Mouse (Mus musculus) embryo, embryonic 9.5 days (tissue): ENCODE results near the gene Helz.

ENCODE experiments used
- DNase-seq: peaks from one replicate; pipeline ENCODE4 v3.0.0-alpha.2; 2017; ENCODE audit errors: extremely low spot score

Helz gene

DNA sequence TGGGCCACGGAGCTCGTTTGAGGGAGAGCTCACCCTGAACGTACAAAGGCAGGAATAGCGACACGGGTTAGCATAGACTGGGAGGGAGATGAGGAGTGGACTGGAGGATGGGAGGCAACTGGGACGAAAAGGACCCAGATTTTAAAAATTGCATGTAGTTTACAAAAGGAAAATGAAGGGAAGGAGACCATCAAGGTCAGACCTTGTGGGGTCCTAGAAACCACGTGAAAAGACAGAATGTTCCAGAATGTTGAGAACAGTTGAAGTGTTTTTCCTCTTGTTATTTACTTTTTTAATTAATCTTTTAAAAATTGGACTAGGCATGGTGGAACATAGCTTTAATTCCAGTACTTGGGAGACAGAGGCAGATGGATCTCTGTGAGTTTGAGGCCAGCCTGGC lies 173.3 kb downstream of the Helz start:
- DNase-seq = no peak

DNA sequence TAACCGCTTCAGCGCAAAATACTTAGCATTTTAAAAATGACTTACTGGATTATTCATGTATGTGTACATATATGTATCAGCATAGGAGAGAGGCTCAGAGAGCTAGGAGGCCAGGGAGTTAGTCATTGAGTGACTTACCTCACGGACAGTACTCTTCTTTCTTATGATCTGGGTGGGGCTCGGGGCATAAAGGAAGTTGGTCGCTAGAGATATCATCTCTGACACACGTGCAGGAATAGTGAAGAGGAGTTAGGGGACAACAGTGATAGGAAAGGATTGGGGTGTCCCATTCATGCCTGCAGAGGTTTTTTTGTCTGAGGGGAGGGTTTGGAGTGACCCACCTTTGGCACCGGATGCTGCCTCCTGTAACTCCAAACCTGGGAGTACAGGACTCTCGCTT lies 176.9 kb downstream of the Helz start:
- DNase-seq = no peak

DNA sequence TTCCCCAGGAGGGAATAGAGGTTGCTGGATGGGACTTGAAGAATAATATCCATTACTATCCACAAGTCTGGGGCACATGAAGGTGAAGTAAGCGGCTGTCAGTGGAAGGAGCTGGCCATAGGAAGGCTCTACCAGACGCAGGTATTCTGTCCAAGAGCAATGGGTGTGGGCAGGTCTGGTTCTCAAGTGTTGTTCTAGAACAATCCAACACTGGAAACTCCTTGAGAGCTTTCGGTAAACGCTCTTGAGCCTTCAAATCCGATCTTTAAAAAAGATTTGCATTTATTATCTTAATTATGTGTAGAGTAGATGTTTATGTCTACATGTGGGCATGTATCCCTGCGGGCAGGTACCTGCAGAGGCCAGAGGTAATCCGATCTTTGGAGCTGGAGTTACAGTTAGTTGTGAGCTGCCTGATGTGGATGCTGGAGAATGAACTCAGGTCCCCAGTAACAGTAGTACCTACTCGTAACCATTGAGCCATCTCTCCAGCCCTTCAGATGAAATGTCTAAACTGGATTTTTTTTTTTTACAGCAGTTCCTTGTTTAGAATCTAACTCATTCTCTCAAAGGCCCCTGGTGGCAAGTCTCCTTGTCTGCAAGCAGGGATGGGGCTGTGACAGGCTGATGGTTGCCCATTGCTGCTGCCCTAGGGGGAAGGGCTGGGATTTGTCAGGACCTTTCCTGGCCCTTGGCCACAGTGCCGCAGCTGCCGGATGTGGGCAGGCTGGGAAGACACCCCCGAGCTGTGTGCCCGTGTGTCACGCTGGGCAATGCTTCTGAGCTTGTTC lies 180.5 kb downstream of the Helz start:
- no peak for DNase-seq

DNA sequence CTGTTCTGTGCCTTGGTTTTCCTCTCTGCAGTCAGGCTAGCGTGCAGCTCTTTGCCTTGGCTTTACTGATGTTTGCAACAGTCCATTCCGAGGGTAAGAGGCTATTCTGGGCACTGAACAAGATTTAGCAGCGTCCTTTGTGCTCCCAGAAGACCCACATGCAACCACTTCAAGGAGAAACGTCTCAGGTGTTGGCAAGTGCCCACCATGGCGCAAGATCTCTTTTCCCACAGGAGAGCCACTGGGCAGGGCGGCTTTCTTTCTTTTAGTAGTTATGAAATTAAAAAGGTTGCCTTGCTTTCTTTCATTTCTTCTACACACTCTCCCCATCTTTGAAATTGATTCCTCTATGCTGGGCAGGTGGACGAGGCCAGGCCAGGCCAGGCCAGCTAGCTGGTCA lies 181.4 kb downstream of the Helz start:
- DNase-seq = no peak

DNA sequence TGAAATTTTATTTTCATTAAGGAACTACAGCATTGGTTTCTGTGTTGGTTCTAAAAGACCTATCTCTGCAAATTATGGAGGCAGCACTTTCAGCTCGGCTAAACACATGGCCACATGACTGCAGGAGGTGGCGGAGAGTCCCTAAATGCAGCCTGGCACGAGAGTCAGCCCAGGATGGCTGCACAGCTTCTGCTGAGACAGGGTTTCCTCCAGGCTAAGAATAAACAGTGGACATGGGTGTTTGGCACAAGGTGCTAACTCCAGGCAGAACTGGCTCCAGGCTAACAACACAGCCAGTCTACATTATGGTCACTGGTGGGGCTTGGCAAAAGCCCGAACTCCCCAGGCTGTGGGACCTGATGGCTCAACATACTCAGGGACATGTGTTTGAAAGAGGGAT lies 183.2 kb downstream of the Helz start:
- DNase-seq = no peak

DNA sequence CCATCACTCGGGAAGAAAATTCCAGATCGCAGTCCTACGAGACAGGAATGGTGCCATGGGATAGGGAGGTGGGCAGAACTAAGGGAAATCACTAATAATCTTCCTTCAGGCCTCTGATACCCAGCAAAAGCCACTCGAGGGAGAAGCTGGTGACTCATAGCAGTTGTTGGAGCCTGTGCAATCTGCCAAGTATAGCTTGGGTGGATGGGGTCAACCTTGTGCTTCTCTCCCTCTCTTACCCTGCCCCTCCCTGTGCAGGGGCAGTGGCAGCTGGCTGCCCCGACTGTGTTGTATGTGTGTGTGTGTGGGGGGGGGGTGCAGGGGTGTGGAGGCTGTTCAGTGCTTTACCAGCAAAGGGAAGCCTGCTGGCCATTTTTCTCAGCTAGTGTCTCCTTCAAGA lies 183.8 kb downstream of the Helz start:
- DNase-seq = no peak

DNA sequence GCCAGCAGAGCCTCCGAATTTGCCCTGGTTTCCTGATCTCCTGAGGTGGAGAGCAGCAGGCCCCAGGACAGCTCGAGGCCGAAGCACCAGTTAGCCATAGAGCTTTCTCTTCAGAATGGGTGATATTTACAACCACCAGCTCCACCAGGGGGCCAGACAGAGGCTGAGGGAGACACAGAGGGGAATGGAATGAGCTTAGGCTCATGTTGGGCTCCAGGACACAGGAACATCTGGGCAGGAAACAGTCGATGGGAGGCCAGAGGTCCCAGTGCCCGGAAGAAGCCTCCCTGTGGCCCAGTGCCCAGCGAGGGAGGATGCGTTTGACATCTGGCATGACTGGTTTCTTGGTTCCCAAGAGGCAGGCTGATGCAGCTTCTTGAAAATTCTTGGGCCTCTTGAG lies 186.4 kb downstream of the Helz start:
- DNase-seq = no peak

DNA sequence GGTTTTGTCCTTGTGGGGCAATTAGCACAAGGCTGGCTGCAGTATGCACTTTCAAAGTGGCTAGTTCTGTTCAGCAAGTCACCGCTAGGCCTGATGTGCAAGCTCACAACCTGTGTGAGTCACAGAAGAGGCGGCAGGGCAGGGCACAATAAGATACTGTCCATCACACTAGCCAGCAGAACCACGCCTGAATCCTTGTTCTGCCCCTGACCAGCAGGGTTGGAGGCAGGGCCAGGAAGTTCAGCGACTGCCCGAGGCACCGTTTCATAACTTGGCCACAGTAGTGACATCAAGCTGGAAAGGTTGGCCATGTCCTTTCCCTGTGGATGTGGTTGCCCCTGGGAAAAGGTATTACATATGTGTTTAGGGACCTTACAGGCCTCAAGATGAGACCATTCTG lies 190.2 kb downstream of the Helz start:
- no peak for DNase-seq

DNA sequence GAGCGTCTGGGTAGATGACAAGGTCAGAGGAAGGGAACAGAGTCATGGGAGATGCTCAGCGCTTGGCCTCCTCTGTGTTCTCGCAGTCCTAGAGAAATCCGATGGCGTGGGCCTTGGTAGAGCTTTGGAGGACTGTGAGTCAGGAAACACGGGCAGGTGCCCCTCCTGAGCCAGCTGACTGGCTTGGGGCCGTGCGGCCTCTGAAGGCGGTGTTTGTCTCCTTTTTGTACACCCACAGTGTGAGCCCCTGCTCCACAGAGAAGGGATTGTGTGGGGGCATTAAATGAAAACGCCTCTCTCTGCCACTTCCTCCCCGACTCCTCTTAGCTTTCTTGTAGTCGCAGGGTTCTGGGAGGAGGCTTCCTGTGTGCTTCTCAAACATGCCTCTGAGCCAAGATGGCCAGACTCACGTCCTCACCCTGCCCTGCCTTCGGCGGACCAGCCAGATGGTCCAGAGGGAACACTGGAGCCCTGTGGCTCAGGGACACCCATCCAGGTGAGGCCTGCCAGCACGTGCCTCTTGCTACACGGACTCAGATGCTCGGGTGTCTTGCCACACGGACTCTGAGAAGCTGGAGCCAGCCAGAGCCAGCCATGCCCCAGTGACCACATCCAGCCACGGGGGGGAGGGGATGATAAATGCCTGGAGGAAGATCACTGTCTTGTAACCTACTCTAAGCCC lies 190.8 kb downstream of the Helz start:
- no peak for DNase-seq

DNA sequence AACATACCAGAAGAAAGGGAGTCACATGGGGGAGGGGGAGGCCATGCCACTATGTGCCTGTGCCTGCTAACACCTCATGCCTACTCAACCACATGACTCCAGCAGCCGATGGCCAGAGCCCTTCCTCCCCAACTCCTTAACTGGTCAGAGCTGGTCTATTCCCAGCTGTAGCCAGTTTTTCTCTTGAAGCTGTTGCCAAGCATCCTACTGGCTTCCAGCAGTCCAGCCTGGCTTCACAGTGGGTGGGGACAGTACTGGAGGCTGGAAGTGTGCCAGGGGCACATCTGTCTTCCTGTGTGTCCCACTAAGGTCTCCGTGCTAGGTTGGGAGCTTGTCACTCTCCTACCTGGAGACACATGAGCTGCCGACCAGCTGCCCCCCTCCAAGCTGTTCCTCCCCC lies 195.4 kb downstream of the Helz start:
- no peak for DNase-seq
